Mouse (Mus musculus): ENCODE results near the gene Tacc3. TPM values are rescaled to one million over a fixed set of nuclear protein-coding genes. Genes with fewer than 3 reads are reported as not detected.

Gene Tacc3
- polyA plus RNA-seq, 1 experiment from 2014 or later, result 125 TPM

DNA sequence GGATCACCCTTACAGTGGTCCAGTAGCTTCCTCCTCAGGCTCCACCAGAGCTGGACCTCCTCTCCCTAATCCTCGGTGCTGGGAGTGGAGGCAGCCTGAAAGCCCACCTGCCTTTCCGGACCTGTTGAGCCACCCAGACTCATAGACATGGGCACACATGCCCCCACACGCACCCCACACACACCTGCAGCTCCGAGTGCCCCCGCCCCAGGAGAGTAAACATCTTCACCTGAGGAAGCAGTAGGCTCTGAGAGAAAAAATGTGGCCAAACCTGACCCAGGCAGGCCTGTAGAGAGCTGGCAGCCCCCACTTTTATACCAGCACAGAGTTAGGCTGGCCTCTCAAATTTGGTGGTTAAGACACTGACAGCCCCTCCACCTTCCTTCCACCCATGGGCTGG, 38.5 kb downstream of the Tacc3 start:
- WGBS, result 60% methylated on average over 5 of the region's 5 CpGs
- Histone ChIP-seq H3K9me3 (no peaks in the 10 kb centered on the region), H3K36me3 (no peaks in the 10 kb centered on the region), H3K9ac (no peak overlapping the region), H3K4me1 (peaks cover 55% of the 10 kb centered on the region), H3K4me3 (no peak overlapping the region), H3K4me2 (no peak overlapping the region), H3K27ac (replicated peaks) (no peak overlapping the region), H3K27me3 (replicated peaks) (peaks cover 66% of the 10 kb centered on the region)
- no peak for ATAC-seq (ENCODE audit: extremely low read depth, insufficient number of reproducible peaks, low FRiP score, low TSS enrichment)

DNA sequence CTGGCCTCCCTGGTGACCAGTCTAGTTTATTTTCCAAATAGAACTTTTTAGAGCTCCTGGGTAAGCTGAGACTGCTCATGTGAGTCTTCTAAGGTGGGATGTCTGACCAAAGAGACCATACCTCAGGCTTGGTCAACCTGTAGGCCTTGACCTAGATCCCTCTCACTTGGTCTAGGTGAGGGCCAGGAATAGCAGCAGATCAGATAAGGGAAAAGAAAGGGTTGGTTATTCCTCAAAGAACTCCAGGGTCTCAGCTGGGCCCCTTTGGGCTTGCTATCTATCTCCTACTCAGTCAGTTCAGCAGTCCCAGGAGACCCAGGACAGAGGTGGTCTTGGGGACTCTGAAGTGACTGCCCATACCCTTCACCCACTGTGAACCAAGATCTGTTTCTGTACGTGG, 39.6 kb downstream of the Tacc3 start:
- Histone ChIP-seq H3K9ac (peak overlapping the region; percentile 53), H3K9me3 (no peaks in the 10 kb centered on the region), H3K4me2 (no peak overlapping the region), H3K4me3 (no peak overlapping the region), H3K4me1 (peaks cover 51% of the 10 kb centered on the region), H3K27me3 (replicated peaks) (peaks cover 66% of the 10 kb centered on the region), H3K36me3 (no peaks in the 10 kb centered on the region), H3K27ac (replicated peaks) (no peak overlapping the region)
- ATAC-seq (ENCODE audit: extremely low read depth, insufficient number of reproducible peaks, low FRiP score, low TSS enrichment), result no peak
- 67% methylated on average over 1 of the region's 1 CpGs for WGBS

DNA sequence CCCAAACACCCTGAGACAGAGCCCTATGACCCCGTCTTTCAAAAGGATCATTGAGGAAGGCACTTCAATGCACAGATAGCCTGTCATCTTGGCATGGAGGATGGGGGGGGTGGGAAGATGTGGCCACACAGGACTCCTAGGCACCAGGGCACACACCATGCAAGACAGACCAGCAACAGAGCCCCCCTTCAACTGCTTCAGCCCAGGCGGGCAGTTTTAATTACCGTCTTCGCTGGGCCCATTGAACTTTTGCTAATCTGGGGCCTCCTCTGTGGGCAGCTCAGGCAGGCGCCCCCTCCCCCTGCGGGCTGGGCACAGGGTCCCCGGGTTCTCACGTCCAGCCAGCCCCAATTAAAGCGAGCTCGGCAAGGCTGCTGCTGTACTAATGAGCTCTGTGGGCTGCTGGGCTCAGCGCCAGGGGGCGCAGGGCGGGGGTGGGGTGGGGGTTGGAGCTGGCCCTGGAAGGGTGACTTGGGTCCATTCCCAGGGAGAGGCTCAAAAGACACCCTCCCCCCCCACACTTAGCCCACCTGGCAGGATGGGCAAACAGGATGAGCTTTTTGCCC, 40.1 kb downstream of the Tacc3 start:
- H3K9ac ChIP-seq, result peak overlapping the region; percentile 53
- no peaks in the 10 kb centered on the region for H3K36me3 ChIP-seq
- no peak for ATAC-seq (ENCODE audit: extremely low read depth, insufficient number of reproducible peaks, low FRiP score, low TSS enrichment)
- no peak overlapping the region for H3K4me2 ChIP-seq
- H3K9me3 ChIP-seq, result no peaks in the 10 kb centered on the region
- peaks cover 47% of the 10 kb centered on the region for H3K4me1 ChIP-seq
- H3K27ac ChIP-seq (replicated peaks), result no peak overlapping the region
- WGBS, result 31% methylated on average over 13 of the region's 13 CpGs
- no peak overlapping the region for H3K4me3 ChIP-seq
- H3K27me3 ChIP-seq (replicated peaks), result peaks cover 66% of the 10 kb centered on the region

DNA sequence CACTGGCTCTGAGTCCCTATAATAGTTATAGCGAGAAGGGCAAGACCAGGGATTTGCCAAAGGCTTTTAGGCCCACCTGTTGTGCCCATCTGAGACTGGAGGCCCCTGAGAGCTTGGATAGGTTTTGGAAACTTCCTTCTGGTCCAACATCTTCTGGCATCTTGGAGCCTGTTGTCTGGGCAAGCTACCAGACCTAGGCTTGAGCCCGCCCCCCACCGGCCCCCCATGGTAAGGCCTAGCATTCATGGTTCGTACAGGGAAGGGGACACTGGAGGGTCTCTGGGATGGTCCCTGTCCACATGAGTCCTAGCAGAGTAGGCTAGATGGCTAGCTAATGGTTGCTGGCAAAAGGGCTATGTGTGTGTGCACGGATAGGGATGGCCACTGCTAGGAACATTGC, 40.7 kb downstream of the Tacc3 start:
- H3K9ac ChIP-seq, result no peak overlapping the region
- no peak overlapping the region for H3K27ac ChIP-seq (replicated peaks)
- H3K9me3 ChIP-seq, result no peaks in the 10 kb centered on the region
- no peak overlapping the region for H3K4me2 ChIP-seq
- no peaks in the 10 kb centered on the region for H3K36me3 ChIP-seq
- WGBS, result 85% methylated on average over 5 of the region's 5 CpGs
- no peak overlapping the region for H3K4me3 ChIP-seq
- H3K27me3 ChIP-seq (replicated peaks), result peaks cover 60% of the 10 kb centered on the region
- peaks cover 44% of the 10 kb centered on the region for H3K4me1 ChIP-seq
- no peak for ATAC-seq (ENCODE audit: extremely low read depth, insufficient number of reproducible peaks, low FRiP score, low TSS enrichment)

DNA sequence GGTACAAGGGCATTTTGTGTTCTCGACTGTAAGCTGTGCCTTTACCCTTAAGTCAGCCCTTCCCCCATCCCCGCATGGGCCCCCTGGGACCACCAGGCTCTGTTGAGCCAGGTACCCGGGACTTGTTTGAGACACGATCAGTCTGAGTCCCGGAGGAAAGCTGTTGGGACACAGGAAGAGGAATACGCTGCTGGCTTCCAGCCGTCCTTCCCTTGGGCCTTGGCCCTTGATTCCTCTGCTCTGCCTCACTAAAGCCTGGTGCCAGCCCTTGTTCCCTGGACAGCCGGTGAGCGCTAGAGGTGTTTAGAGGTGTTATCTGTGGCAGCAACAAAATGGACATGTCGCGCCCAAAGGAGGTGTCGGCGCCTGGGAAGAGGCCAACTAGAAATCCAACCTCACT, 42.1 kb downstream of the Tacc3 start:
- Histone ChIP-seq H3K9me3 (no peaks in the 10 kb centered on the region), H3K9ac (no peak overlapping the region), H3K4me3 (no peak overlapping the region), H3K4me2 (peak overlapping the region; percentile 23), H3K27me3 (replicated peaks) (peaks cover 49% of the 10 kb centered on the region), H3K27ac (replicated peaks) (no peak overlapping the region), H3K36me3 (no peaks in the 10 kb centered on the region), H3K4me1 (peaks cover 50% of the 10 kb centered on the region)
- no peak for ATAC-seq (ENCODE audit: extremely low read depth, insufficient number of reproducible peaks, low FRiP score, low TSS enrichment)
- WGBS, result 14% methylated on average over 13 of the region's 13 CpGs

DNA sequence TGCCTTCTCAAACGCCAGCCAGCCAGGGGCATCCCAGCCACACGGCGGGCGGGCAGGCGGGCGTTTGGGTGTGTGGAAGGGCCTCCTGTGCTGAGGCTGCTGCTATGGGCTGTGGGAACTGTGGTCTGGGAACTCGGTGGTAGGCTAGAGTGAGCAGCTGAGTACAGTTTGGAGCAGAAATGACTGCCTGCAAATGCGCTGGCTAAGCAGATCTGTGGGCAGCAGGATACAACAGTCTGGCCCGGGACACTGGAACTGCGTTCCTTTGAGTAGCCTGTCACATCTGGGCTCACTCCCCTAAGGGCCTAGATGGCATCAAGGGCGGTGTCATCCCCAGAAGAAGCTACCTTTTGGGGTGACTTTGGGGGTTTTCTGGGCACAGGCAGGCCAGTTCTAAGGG, 43.9 kb downstream of the Tacc3 start:
- H3K36me3 ChIP-seq, result no peaks in the 10 kb centered on the region
- peaks cover 35% of the 10 kb centered on the region for H3K27me3 ChIP-seq (replicated peaks)
- H3K27ac ChIP-seq (replicated peaks), result no peak overlapping the region
- WGBS, result 70% methylated on average over 11 of the region's 11 CpGs
- H3K4me1 ChIP-seq, result peaks cover 59% of the 10 kb centered on the region
- H3K9ac ChIP-seq, result no peak overlapping the region
- no peak overlapping the region for H3K4me2 ChIP-seq
- no peaks in the 10 kb centered on the region for H3K9me3 ChIP-seq
- no peak for ATAC-seq (ENCODE audit: extremely low read depth, insufficient number of reproducible peaks, low FRiP score, low TSS enrichment)
- no peak overlapping the region for H3K4me3 ChIP-seq

DNA sequence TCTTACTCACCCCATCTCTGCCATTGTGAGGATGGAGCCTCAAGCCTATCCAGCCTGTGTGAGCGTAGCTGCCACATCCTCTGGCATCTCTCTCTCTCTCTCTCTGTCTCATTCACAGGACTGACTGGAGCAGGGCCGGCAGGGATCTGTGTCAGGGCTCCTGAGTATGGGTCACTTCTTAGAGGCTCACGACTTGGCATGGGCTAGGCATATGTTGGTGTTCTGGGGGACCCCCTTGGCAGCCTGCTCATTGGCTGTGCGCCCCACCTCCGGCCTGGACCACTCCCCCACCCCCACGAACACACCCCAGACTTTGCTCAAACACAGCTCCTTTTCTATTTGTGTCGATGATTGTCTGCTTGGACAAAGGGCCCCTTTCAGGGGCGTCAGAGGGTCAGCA, 46.1 kb downstream of the Tacc3 start:
- H3K36me3 ChIP-seq, result no peaks in the 10 kb centered on the region
- no peak for ATAC-seq (ENCODE audit: extremely low read depth, insufficient number of reproducible peaks, low FRiP score, low TSS enrichment)
- no peaks in the 10 kb centered on the region for H3K9me3 ChIP-seq
- WGBS, result 67% methylated on average over 8 of the region's 8 CpGs
- no peak overlapping the region for H3K27ac ChIP-seq (replicated peaks)
- H3K4me2 ChIP-seq, result no peak overlapping the region
- H3K9ac ChIP-seq, result no peak overlapping the region
- no peak overlapping the region for H3K4me3 ChIP-seq
- peaks cover 59% of the 10 kb centered on the region for H3K4me1 ChIP-seq
- H3K27me3 ChIP-seq (replicated peaks), result peaks cover 14% of the 10 kb centered on the region

DNA sequence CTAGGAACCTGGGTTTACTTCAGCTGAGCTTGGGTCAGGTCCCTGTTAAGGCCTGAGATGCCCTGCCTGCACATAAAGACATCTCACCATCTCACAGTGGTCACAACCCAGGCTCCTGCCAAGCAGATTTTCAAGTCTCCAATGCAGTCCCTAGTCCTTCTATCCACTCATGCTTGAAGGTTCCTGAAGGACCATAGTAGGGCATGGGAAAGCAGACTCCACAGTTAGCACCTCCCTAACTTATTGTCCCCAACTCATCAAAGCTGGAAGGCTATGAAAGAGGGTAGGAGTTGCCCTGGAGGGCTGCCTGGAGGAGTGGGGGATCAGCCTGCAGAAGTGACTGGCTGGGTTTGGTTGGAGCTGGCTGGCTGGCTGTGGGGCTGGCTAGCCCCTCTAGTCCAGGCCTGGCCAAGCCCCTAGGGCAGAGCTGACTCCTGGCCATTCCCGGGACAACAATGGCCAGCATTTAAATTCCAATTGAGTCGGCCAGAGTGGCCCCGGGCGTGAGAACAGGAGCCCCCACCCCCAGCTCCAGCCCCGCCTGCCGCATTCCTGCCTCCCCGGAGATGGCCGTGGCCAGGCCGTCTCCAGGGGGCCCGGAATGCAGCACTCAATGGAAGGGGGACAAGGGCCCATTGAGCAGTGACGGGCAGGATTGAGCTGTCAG, 47.1 kb downstream of the Tacc3 start:
- peak overlapping the region; percentile 51 for H3K4me2 ChIP-seq
- no peak for ATAC-seq (ENCODE audit: extremely low read depth, insufficient number of reproducible peaks, low FRiP score, low TSS enrichment)
- H3K36me3 ChIP-seq, result no peaks in the 10 kb centered on the region
- 5% methylated on average over 11 of the region's 11 CpGs for WGBS
- peaks cover 14% of the 10 kb centered on the region; the same call in 1 of the 2 replicates for H3K27me3 ChIP-seq (replicated peaks)
- 0 out of 2 replicates have a peak overlapping the region, but pooled peaks have one; percentile 48 for H3K9ac ChIP-seq
- peak overlapping the region; percentile 0; the same call in 1 of the 2 replicates for H3K4me3 ChIP-seq
- H3K9me3 ChIP-seq, result no peaks in the 10 kb centered on the region
- H3K4me1 ChIP-seq, result peaks cover 53% of the 10 kb centered on the region
- H3K27ac ChIP-seq (replicated peaks), result peak overlapping the region; percentile 61

DNA sequence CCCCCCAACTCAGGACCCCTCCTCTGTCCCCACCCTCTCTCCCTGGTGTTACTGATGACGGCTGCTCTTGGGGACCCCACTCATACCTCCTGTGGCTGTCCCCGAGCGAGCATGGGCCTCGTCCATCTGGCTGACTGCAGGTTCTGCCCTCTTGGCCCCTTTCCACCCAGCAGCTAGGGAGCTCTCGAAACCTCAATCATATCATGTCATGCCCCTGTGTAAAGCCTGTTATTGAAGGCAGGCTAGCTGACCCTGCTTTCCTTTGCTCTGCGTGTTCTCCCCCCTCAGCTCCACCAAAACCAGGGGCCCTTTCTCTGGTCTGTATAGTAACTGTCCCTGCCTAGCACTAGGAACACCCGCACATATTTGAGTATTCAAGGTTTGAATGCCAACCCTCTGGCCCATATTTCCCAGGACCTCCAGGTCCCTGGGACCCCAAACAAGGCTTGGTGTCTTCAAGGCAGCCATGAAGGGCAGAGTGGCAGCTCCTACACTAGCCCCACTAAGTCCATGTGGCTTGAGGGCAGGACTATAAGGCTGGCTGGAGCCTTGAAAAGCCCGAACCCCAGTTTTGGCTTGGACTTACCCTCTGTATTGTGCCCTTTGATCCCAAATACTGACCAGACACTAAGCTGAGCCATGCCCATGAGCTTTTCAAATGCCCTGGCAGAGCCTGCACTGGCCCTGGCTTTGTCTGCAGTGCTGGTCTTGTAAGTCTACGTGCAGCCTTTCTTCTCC, 47.9 kb downstream of the Tacc3 start:
- H3K9me3 ChIP-seq, result no peaks in the 10 kb centered on the region
- H3K4me1 ChIP-seq, result peaks cover 46% of the 10 kb centered on the region
- peaks cover 10% of the 10 kb centered on the region; the same call in 1 of the 2 replicates for H3K27me3 ChIP-seq (replicated peaks)
- peak overlapping the region; percentile 0; the same call in 1 of the 2 replicates for H3K4me3 ChIP-seq
- no peaks in the 10 kb centered on the region for H3K36me3 ChIP-seq
- H3K4me2 ChIP-seq, result peak overlapping the region; percentile 51
- ATAC-seq (ENCODE audit: extremely low read depth, insufficient number of reproducible peaks, low FRiP score, low TSS enrichment), result no peak
- 0 out of 2 replicates have a peak overlapping the region, but pooled peaks have one; percentile 47 for H3K9ac ChIP-seq
- peak overlapping the region; percentile 61 for H3K27ac ChIP-seq (replicated peaks)
- WGBS, result 26% methylated on average over 9 of the region's 9 CpGs

DNA sequence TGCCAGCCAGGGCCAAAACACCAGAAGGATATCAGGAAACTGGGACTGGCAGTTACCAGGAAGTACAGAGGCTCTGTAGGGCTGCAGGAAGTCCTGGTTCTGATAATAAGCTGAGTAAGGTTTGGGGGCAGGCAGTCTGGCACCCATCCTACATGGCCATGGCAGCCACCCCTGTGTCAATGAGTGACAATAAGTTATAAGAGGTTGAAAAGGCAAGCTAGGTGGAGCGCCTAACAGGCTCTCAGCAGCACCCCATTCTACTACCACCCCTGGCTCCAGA, 48.4 kb downstream of the Tacc3 start:
- peak overlapping the region; percentile 61 for H3K27ac ChIP-seq (replicated peaks)
- peaks cover 45% of the 10 kb centered on the region for H3K4me1 ChIP-seq
- H3K9me3 ChIP-seq, result no peaks in the 10 kb centered on the region
- H3K4me3 ChIP-seq, result no peak overlapping the region
- 65% methylated on average over 1 of the region's 1 CpGs for WGBS
- H3K9ac ChIP-seq, result no peak overlapping the region
- H3K27me3 ChIP-seq (replicated peaks), result peaks cover 5% of the 10 kb centered on the region
- H3K4me2 ChIP-seq, result no peak overlapping the region
- no peak for ATAC-seq (ENCODE audit: extremely low read depth, insufficient number of reproducible peaks, low FRiP score, low TSS enrichment)
- no peaks in the 10 kb centered on the region for H3K36me3 ChIP-seq

DNA sequence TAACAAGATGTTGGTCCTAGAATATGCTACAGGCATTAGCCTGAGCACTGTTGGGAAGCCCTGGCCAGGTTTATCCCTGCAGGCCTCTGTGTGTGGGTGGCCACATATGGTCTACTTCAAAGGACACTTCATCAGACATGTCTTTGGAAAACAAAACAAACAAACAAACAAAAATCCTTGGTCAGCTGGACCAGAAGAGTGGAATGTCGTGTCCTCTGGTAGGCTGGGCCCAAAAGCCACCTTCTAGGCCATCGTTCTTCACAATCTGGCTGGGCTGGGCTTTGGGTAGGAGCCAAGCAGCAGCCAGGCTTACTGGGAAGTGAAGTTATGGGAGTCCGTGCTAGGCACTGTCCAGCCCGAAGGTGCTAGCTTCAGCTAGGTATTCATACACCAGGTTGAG, 49.2 kb downstream of the Tacc3 start:
- no peak overlapping the region for H3K4me2 ChIP-seq
- WGBS, result 32% methylated on average over 4 of the region's 4 CpGs
- H3K27ac ChIP-seq (replicated peaks), result no peak overlapping the region
- H3K9me3 ChIP-seq, result no peaks in the 10 kb centered on the region
- no peak overlapping the region for H3K9ac ChIP-seq
- H3K27me3 ChIP-seq (replicated peaks), result no peaks in the 10 kb centered on the region; the same call in 1 of the 2 replicates
- H3K36me3 ChIP-seq, result no peaks in the 10 kb centered on the region
- no peak for ATAC-seq (ENCODE audit: extremely low read depth, insufficient number of reproducible peaks, low FRiP score, low TSS enrichment)
- no peak overlapping the region for H3K4me3 ChIP-seq
- peaks cover 45% of the 10 kb centered on the region for H3K4me1 ChIP-seq
